Mouse (Mus musculus): ENCODE measurements around the gene Rffl. TPM values are rescaled to one million over a fixed set of nuclear protein-coding genes. Genes with fewer than 3 reads are reported as not detected.

Rffl gene
- polyA plus RNA-seq, 1 experiment from 2014 or later, result 18.8 TPM

GRCm38 (mm10) chr11:82857307-82857848, 13.6 kb downstream of the Rffl start:
- Histone ChIP-seq H3K4me1 (replicated peaks) (peaks cover 9% of the 10 kb centered on the region; the same call in 1 of the 2 replicates), H3K9me3 (no peaks in the 10 kb centered on the region), H3K36me3 (peaks cover 4% of the 10 kb centered on the region; the same call in 1 of the 2 replicates), H3K9ac (replicated peaks) (no peak overlapping the region), H3K27me3 (no peaks in the 10 kb centered on the region), H3K27ac (0 out of 2 replicates have a peak overlapping the region, but pooled peaks have one; percentile 12), H3K4me3 (replicated peaks) (no peak overlapping the region), H3K4me2 (no peak overlapping the region)
- ATAC-seq (ENCODE audit: insufficient number of reproducible peaks, insufficient read depth, low FRiP score, low TSS enrichment, low read depth), result no peak
- 83% methylated on average over 13 of the region's 13 CpGs for WGBS

GRCm38 (mm10) chr11:82856032-82856431, 15.0 kb downstream of the Rffl start:
- H3K27me3 ChIP-seq, result no peaks in the 10 kb centered on the region
- no peak overlapping the region for H3K4me2 ChIP-seq
- H3K9ac ChIP-seq (replicated peaks), result no peak overlapping the region
- H3K9me3 ChIP-seq, result no peaks in the 10 kb centered on the region
- H3K4me3 ChIP-seq (replicated peaks), result no peak overlapping the region
- peaks cover 4% of the 10 kb centered on the region; the same call in 1 of the 2 replicates for H3K36me3 ChIP-seq
- whole genome bisulfite sequencing, result 82% methylated on average over 10 of the region's 10 CpGs
- H3K27ac ChIP-seq, result 0 out of 2 replicates have a peak overlapping the region, but pooled peaks have one; percentile 12
- H3K4me1 ChIP-seq (replicated peaks), result 0 out of 2 replicates have a peak, but pooled peaks cover 3% of the 10 kb centered on the region
- ATAC-seq (ENCODE audit: insufficient number of reproducible peaks, insufficient read depth, low FRiP score, low TSS enrichment, low read depth), result no peak

- Histone ChIP-seq H3K36me3 (peaks cover 4% of the 10 kb centered on the region; the same call in 1 of the 2 replicates), H3K4me2 (no peak overlapping the region), H3K4me1 (replicated peaks) (peaks cover 5% of the 10 kb centered on the region), H3K27me3 (no peaks in the 10 kb centered on the region), H3K27ac (no peak overlapping the region), H3K9ac (replicated peaks) (no peak overlapping the region), H3K4me3 (replicated peaks) (no peak overlapping the region), H3K9me3 (no peaks in the 10 kb centered on the region)
- whole genome bisulfite sequencing, result 88% methylated on average over 9 of the region's 9 CpGs
- ATAC-seq (ENCODE audit: insufficient number of reproducible peaks, insufficient read depth, low FRiP score, low TSS enrichment, low read depth), result no peak
Observed at GRCm38 (mm10) chr11:82855327-82855973, 15.6 kb downstream of the Rffl start.

GRCm38 (mm10) chr11:82854111-82854510, 16.9 kb downstream of the Rffl start:
- H3K36me3 ChIP-seq, result peaks cover 4% of the 10 kb centered on the region; the same call in 1 of the 2 replicates
- peaks cover 15% of the 10 kb centered on the region for H3K4me1 ChIP-seq (replicated peaks)
- H3K27ac ChIP-seq, result no peak overlapping the region
- no peaks in the 10 kb centered on the region for H3K27me3 ChIP-seq
- WGBS, result 82% methylated on average over 6 of the region's 6 CpGs
- H3K4me2 ChIP-seq, result no peak overlapping the region
- H3K9me3 ChIP-seq, result no peaks in the 10 kb centered on the region
- H3K4me3 ChIP-seq (replicated peaks), result no peak overlapping the region
- no peak for ATAC-seq (ENCODE audit: insufficient number of reproducible peaks, insufficient read depth, low FRiP score, low TSS enrichment, low read depth)
- H3K9ac ChIP-seq (replicated peaks), result no peak overlapping the region

- peaks cover 4% of the 10 kb centered on the region; the same call in 1 of the 2 replicates for H3K36me3 ChIP-seq
- no peak overlapping the region for H3K4me3 ChIP-seq (replicated peaks)
- no peaks in the 10 kb centered on the region for H3K9me3 ChIP-seq
- no peak overlapping the region for H3K27ac ChIP-seq
- WGBS, result 83% methylated on average over 7 of the region's 7 CpGs
- H3K4me1 ChIP-seq (replicated peaks), result peaks cover 15% of the 10 kb centered on the region
- H3K9ac ChIP-seq (replicated peaks), result no peak overlapping the region
- no peaks in the 10 kb centered on the region for H3K27me3 ChIP-seq
- no peak overlapping the region for H3K4me2 ChIP-seq
- no peak for ATAC-seq (ENCODE audit: insufficient number of reproducible peaks, insufficient read depth, low FRiP score, low TSS enrichment, low read depth)
Observed at GRCm38 (mm10) chr11:82852958-82853357, 18.1 kb downstream of the Rffl start.

GRCm38 (mm10) chr11:82852540-82852939, 18.5 kb downstream of the Rffl start:
- no peaks in the 10 kb centered on the region for H3K27me3 ChIP-seq

GRCm38 (mm10) chr11:82852115-82852514, 18.9 kb downstream of the Rffl start:
- Histone ChIP-seq H3K36me3 (peaks cover 4% of the 10 kb centered on the region; the same call in 1 of the 2 replicates), H3K27ac (no peak overlapping the region), H3K27me3 (no peaks in the 10 kb centered on the region), H3K4me3 (replicated peaks) (no peak overlapping the region), H3K9me3 (no peaks in the 10 kb centered on the region), H3K9ac (replicated peaks) (no peak overlapping the region), H3K4me2 (no peak overlapping the region), H3K4me1 (replicated peaks) (peaks cover 23% of the 10 kb centered on the region)
- WGBS, result 81% methylated on average over 11 of the region's 11 CpGs
- ATAC-seq (ENCODE audit: insufficient number of reproducible peaks, insufficient read depth, low FRiP score, low TSS enrichment, low read depth), result no peak

More at GRCm38 (mm10) chr11:82852540-82852939, 18.5 kb downstream of the Rffl start:
- Histone ChIP-seq H3K9me3 (no peaks in the 10 kb centered on the region), H3K36me3 (peaks cover 4% of the 10 kb centered on the region; the same call in 1 of the 2 replicates), H3K4me2 (no peak overlapping the region), H3K4me3 (replicated peaks) (no peak overlapping the region), H3K9ac (replicated peaks) (no peak overlapping the region), H3K27ac (no peak overlapping the region), H3K4me1 (replicated peaks) (peaks cover 19% of the 10 kb centered on the region)
- 82% methylated on average over 10 of the region's 10 CpGs for whole genome bisulfite sequencing
- no peak for ATAC-seq (ENCODE audit: insufficient number of reproducible peaks, insufficient read depth, low FRiP score, low TSS enrichment, low read depth)

GRCm38 (mm10) chr11:82850259-82850658, 20.8 kb downstream of the Rffl start:
- Histone ChIP-seq H3K9ac (replicated peaks) (no peak overlapping the region), H3K27ac (0 out of 2 replicates have a peak overlapping the region, but pooled peaks have one; percentile 23), H3K4me2 (no peak overlapping the region), H3K27me3 (peaks cover 4% of the 10 kb centered on the region; the same call in 1 of the 2 replicates), H3K9me3 (no peaks in the 10 kb centered on the region), H3K36me3 (no peaks in the 10 kb centered on the region), H3K4me1 (replicated peaks) (peaks cover 34% of the 10 kb centered on the region), H3K4me3 (replicated peaks) (no peak overlapping the region)
- no peak for ATAC-seq (ENCODE audit: insufficient number of reproducible peaks, insufficient read depth, low FRiP score, low TSS enrichment, low read depth)
- WGBS, result 38% methylated on average over 5 of the region's 5 CpGs

GRCm38 (mm10) chr11:82847571-82848000, 23.4 kb downstream of the Rffl start:
- WGBS, result 41% methylated on average over 6 of the region's 6 CpGs
- no peaks in the 10 kb centered on the region for H3K36me3 ChIP-seq
- peaks cover 4% of the 10 kb centered on the region; the same call in 1 of the 2 replicates for H3K27me3 ChIP-seq
- ATAC-seq (ENCODE audit: insufficient number of reproducible peaks, insufficient read depth, low FRiP score, low TSS enrichment, low read depth), result no peak
- H3K4me3 ChIP-seq (replicated peaks), result no peak overlapping the region
- peaks cover 44% of the 10 kb centered on the region for H3K4me1 ChIP-seq (replicated peaks)
- H3K4me2 ChIP-seq, result no peak overlapping the region
- H3K27ac ChIP-seq, result peak overlapping the region; percentile 56
- H3K9ac ChIP-seq (replicated peaks), result no peak overlapping the region
- no peaks in the 10 kb centered on the region for H3K9me3 ChIP-seq

- Histone ChIP-seq H3K4me2 (no peak overlapping the region), H3K27me3 (peaks cover 4% of the 10 kb centered on the region; the same call in 1 of the 2 replicates), H3K4me1 (replicated peaks) (peaks cover 44% of the 10 kb centered on the region), H3K27ac (peak overlapping the region; percentile 56; the same call in 1 of the 2 replicates), H3K36me3 (no peaks in the 10 kb centered on the region), H3K9ac (replicated peaks) (no peak overlapping the region), H3K9me3 (no peaks in the 10 kb centered on the region), H3K4me3 (replicated peaks) (no peak overlapping the region)
- no peak for ATAC-seq (ENCODE audit: insufficient number of reproducible peaks, insufficient read depth, low FRiP score, low TSS enrichment, low read depth)
- 79% methylated on average over 3 of the region's 3 CpGs for WGBS
Observed at GRCm38 (mm10) chr11:82846938-82847337, 24.1 kb downstream of the Rffl start.

- H3K4me3 ChIP-seq (replicated peaks), result no peak overlapping the region
Observed at GRCm38 (mm10) chr11:82846079-82846436, 25.0 kb downstream of the Rffl start.

More at GRCm38 (mm10) chr11:82846079-82846436, 25.0 kb downstream of the Rffl start:
- Histone ChIP-seq H3K9ac (replicated peaks) (no peak overlapping the region; the same call in 1 of the 2 replicates), H3K27ac (peak overlapping the region; percentile 53), H3K36me3 (no peaks in the 10 kb centered on the region), H3K9me3 (no peaks in the 10 kb centered on the region), H3K27me3 (peaks cover 4% of the 10 kb centered on the region; the same call in 1 of the 2 replicates), H3K4me1 (replicated peaks) (peaks cover 44% of the 10 kb centered on the region), H3K4me2 (peak overlapping the region; percentile 37)
- no peak for ATAC-seq (ENCODE audit: insufficient number of reproducible peaks, insufficient read depth, low FRiP score, low TSS enrichment, low read depth)
- WGBS, result 26% methylated on average over 4 of the region's 4 CpGs
